Mouse (Mus musculus) A20 (cell line): ENCODE measurements around the gene Sfn.
"Not testable (repeated sequence)": the region's sequence is repeated elsewhere in the genome, so short reads cannot be mapped to it uniquely, and the experiment has no call there.

ENCODE experiments used
- DNase-seq: peaks from one replicate; pipeline ENCODE4 v3.0.0-alpha.2; 2011; ENCODE audit warnings: low read depth, low spot score

Gene Sfn

GRCm38 (mm10) chr4:133601721-133602218 is at the start of gene Sfn:
TSS of gene Sfn (minus strand) at chr4:133602168.
- peak; percentile 42 for DNase-seq

- DNase-seq: peak; percentile 8
Measured at GRCm38 (mm10) chr4:133651445-133651844, 49.5 kb upstream of the Sfn start.

DNA sequence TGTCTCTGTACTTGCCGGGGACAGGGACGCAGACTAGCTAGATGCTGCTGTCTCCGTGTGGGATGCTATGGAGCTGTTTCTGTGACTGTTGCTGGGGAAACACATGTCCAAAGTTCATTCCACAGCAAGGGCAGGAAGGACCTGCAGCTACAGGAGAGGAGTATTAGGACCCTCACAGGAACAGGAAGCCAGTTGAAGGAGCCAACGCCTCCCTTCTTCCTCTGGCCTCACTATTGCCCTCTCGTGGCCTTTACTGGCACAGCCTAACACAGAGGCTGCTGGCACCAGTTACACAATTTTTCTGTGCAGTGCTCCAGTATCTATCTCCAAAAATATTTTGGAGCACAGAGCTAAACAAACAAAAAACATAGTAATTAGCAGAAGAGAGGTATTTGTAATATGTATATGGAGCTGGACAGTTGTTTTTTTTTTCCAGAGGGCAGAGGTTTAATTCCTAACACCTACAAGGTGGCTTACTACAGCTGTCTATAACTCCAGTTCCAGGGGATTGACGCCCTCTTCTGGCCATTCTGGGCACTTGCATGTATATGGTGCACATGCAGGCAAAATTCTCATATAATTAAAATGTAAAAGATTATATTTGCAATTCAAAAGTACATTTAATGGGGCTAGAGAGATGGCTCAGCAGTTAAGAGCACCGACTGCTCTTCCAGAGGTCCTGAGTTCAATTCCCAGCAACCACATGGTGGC is 48.2 kb upstream of the Sfn start, which contains the start of gene Zdhhc18:
Zdhhc18 (minus strand) TSS at position 166 of the 711 bp plus-strand sequence.
- DNase-seq: peak; percentile 92

DNA sequence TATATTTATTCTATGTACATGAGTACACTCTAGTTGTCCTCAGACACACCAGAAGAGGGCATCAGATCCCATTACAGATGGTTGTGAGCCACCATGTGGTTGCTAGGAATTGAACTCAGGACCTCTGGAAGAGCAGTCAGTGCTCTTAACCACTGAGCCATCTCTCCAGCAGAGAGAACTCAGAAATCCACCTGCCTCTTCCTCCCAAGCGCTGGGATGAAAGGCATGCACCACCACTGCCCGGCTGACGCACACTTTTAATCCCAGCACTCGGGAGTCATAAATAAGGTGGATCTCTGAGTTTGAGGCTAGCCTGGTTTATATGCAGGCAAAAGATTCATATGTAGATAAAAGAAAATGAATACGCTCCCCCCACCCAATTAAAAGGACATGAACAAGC is 47.5 kb upstream of the Sfn start:
- DNase-seq: not testable (repeated sequence)

DNA sequence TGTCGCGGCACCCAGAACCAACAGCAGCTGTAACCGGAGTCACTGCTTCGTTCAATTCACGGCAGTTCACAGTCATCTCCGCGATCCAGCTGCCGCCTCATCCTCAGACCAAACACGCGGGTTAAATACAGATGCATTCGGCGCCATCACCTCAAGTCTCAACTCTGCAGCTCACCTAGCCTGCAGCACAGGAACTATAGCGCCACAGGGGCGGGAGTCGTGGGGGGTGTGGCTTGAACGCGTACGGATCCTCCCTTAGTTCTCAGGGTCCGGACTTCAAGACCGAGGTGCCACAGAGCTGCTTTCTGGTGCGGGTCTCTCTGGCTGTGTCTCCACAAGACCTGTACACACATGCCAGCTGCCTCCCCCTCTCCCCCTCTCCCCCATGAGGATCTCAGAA is 43.7 kb upstream of the Sfn start:
- no peak for DNase-seq

DNA sequence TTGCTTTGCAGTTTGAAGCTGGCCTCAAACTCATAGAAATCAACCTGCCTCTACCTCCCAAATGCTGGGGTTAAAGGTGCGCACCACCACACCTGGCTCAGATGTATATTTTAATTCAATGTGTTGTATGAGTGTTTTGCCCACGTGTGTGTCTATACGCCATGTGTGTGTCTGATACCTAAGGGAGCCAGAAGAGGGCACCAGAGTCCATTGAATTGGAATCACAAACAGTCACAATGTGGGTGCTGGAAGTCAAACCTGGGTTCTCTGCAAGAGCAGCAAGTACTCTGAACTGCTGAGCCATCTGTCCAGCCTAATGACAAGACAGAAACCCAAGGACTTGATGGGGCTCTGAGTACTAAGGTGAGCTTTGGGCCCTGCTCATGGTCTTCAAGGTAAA is 43.2 kb upstream of the Sfn start:
- no peak for DNase-seq

- no peak for DNase-seq
Measured at GRCm38 (mm10) chr4:133634043-133634410, 32.1 kb upstream of the Sfn start.

DNA sequence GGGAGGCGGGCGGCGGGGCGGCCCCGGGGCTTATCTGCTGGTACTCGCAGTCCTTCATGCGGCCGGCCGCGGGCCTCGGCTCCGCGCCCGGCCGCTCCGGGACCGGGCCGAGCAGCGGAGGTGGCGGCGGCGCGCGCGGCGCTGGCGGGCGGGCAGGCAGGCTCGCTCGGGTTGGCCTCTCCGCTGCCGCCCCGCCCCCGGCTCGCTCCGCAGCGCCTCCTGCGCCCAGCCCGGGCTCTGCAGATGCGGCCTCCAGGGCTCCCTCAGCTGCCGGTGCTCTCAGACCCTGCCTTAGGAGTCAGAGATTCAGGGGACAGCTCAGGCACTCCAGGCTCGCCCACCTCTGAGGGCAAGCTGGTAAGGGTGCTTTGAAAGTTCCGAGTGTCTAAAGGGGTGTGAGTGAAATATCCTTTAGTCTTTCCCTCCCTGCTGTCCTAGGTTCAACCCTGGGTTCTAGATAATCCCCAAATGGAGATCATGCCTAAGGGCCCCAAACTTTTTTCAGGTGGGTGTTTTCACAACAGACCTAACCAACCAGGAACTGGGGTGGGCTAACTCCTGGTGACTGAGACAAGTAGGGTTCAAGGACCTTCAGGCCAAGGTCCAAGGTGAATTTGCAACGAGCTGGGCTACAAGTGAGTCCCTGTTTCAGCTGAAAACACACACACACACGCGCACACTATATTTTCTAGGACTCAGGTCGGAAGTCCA is 31.5 kb upstream of the Sfn start:
- peak; percentile 86 for DNase-seq

GRCm38 (mm10) chr4:133632483-133633327 is 30.7 kb upstream of the Sfn start:
- DNase-seq: peak; percentile 66

DNA sequence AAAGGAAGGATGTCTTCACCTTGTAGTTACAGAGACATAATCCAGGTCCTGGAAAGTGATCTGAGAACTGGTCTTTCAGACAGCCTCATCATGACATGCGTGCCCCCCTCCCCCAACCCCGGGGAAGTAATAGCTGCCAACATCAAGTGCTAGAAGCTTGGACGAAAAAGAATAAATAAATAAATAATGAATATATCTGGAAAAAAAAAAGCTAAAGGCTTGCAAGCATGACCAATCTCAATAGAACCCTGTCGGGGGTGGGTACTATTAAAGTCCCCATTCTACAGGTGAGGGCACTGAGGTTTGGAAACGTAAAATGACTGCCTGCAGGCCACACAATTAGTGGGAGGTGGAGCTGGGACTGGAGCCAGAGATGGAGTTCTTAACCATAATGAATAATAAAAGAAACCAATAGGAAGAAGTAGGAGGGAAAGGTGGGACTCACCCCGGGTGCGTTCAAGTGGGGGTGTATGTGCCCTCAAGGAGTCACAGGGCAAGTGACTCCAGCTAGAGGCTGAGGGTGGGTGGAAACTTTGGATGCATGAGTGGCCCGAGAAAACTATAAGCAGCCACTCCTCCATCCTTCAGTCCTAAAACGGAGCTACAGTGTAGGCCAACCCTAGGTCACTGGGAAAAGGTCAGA is 29.9 kb upstream of the Sfn start:
- DNase-seq: no peak

- DNase-seq: no peak
Measured at GRCm38 (mm10) chr4:133631071-133631768, 29.3 kb upstream of the Sfn start.

DNA sequence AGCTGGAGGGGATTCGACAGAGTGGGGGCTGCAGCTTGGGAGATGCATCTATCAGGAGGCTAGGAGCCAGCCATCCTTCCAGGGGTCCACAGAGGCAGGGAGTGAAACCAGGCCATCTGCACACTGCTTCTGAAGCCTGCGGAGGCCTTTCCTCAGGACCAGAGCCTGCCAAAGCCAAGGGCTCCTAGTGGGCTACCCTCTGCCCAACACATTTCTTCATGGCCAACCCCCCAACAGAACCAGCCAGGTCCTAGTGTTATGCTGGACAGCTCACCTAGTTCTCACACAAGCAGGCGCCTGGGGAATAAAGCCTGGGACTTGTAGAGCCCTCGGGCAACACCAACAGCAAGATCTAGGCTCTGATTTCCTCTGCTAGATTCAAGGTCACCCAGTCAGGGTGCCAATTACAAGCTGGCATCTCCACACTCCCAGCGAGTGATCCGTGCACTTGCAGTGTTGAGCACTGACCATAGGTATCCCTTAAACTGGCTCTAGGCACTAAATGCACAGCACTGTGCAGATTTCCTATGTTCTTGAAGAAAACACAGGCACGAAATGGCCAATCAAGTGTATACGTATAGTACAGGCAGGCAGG is 28.5 kb upstream of the Sfn start:
- no peak for DNase-seq

- DNase-seq: peak; percentile 39
Measured at GRCm38 (mm10) chr4:133629191-133629590, 27.2 kb upstream of the Sfn start.

- peak; percentile 54 for DNase-seq
Measured at GRCm38 (mm10) chr4:133628517-133628916, 26.5 kb upstream of the Sfn start.

DNA sequence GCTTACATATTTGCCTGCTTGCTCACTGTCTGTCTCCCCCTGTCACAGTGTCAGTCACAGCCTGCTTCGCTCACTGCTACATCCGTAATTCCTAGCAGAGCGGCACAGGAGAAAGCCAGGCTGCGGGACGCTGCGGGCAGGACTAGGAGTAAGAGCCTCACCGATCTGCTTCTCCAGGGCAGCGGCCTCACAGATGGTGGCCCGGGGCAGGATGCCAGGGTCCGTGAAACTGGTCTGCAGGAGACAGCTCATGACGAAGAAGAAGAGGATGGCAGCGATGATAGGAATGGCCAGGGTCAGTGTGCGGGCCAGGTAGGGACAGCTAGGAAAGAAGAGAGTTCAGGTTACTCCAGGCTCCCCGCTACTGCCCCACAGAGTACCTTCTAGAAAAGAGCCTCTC is 25.1 kb upstream of the Sfn start:
- DNase-seq: no peak

- DNase-seq: no peak
Measured at GRCm38 (mm10) chr4:133626621-133627020, 24.7 kb upstream of the Sfn start.

GRCm38 (mm10) chr4:133626221-133626620 is 24.3 kb upstream of the Sfn start:
- DNase-seq: no peak

- DNase-seq: peak; percentile 71
Measured at GRCm38 (mm10) chr4:133625621-133626071, 23.7 kb upstream of the Sfn start.

DNA sequence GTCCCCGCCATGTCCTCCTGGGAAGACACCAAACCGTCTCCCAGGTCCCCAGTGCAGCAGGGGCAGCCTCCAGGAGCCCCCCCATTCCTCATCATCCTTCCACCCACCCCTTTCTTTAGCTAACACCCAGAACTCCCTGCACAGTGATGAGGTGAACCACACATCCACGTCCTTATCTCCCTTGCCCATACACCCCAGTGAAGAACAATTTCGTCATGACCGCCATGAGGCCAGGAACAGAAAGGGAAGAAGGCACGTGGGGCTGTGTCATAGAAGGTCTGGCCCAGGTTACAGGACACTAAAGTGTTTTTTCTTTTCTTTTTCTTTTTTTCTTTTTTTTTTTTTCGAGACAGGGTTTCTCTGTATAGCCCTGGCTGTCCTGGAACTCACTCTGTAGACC is 22.9 kb upstream of the Sfn start:
- DNase-seq: no peak

GRCm38 (mm10) chr4:133622161-133622695 is 20.3 kb upstream of the Sfn start:
- peak; percentile 85 for DNase-seq
